Mouse (Mus musculus) heart, embryonic 12.5 days (tissue): ENCODE measurements around the gene Hyal3. TPM values are rescaled to one million over a fixed set of nuclear protein-coding genes. Genes with fewer than 3 reads are reported as not detected.
A peak's percentile ranks its signal among the peaks of the same experiment; 100 is the strongest.

Experiments used
- ATAC-seq: fragments of 200-750 bp; cut with Nextera tagmentation; 2 replicates; pipeline ENCODE4 v1.8.0; 2017; ENCODE audit warnings: moderate TSS enrichment, moderate library complexity; ENCODE audit not compliant: insufficient number of reproducible peaks, low FRiP score
- H3K27ac ChIP-seq: fragments of 300-500 bp; sonication (generic); 2 replicates; pipeline ENCODE4 v1.5.1; 2016; ENCODE audit warnings: mild to moderate bottlenecking, moderate library complexity; ENCODE audit not compliant: poor library complexity, severe bottlenecking
- H3K27me3 ChIP-seq: fragments of 300-500 bp; sonication (generic); replicated peaks from 2 replicates; pipeline ENCODE4 v1.6.1; 2016; ENCODE audit warnings: mild to moderate bottlenecking, moderate library complexity
- H3K36me3 ChIP-seq: fragments of 300-500 bp; sonication (generic); 2 replicates; pipeline ENCODE4 v1.6.1; 2016; ENCODE audit warnings: mild to moderate bottlenecking, moderate library complexity
- H3K4me1 ChIP-seq: fragments of 300-500 bp; sonication (generic); replicated peaks from 2 replicates; pipeline ENCODE4 v1.6.1; 2016; ENCODE audit warnings: mild to moderate bottlenecking
- H3K4me2 ChIP-seq: fragments of 300-500 bp; sonication (generic); 2 replicates; pipeline ENCODE4 v1.6.1; 2016; ENCODE audit warnings: mild to moderate bottlenecking, moderate library complexity
- H3K4me3 ChIP-seq: fragments of 300-500 bp; sonication (generic); 2 replicates; pipeline ENCODE4 v1.5.1; 2016; ENCODE audit warnings: mild to moderate bottlenecking
- H3K9ac ChIP-seq: fragments of 300-500 bp; sonication (generic); 2 replicates; pipeline ENCODE4 v1.6.1; 2016; ENCODE audit warnings: mild to moderate bottlenecking, moderate library complexity
- H3K9me3 ChIP-seq: fragments of 300-500 bp; sonication (generic); replicated peaks from 2 replicates; pipeline ENCODE4 v1.6.1; 2016; ENCODE audit warnings: mild to moderate bottlenecking, moderate library complexity
- WGBS: fragments of 180-500 bp; shearing (Covaris S2); methylation state at CpG from one replicate; pipeline ENCODE4 v1.1.7; 2016; 5-methylcytosine and 5-hydroxymethylcytosine counted together
- polyA plus RNA-seq: library from polyadenylated mRNA; unstranded; fragments of >200 nt; fragmentation: Nextera tagmentation; extraction: Ambion mirVana; gene quantifications from 2 replicates; pipeline ENCODE4 v1.2.1, GENCODE M21; 2016

The Hyal3 gene
- polyA plus RNA-seq, 1 experiment from 2014 or later = 0.64 TPM

DNA sequence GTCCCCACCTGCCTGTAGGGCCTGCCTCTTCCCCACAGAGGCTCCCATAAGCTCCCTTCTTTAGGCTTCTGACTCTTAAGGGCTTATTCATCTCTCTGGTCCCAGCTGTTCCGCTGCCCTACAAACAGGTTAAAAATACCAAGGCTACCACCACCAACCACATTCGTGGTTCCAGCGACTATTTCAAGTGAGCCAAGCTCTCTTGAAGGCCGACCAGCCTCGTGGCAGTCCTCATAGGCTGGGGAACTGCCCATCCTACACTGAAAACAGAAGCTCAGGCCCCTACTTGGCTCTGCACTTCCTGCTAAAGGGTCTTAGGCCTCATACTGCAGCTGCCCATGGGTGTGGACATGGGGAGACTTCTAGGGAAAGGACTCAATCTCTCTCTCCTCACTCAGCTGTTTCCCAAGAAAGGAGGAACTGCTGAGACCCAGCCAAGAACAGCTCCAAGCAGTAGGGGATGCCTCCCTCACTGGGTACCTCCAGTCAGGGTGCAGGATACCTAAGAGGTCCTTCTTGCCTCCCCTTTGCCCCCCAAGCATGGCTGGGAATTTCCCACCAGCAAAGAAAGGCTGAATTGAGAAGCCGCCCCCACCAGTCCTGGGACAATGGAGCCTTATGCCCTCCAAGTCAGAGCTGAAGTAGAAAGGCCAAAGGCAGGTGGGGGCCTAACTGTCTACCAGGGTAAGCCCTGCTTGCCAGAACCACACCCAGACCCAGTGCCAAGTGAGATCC, 31.0 kb downstream of the Hyal3 start:
- 55% methylated on average over 6 of the region's 6 CpGs for WGBS
- H3K4me3 ChIP-seq = no peak overlapping the region
- H3K9me3 ChIP-seq = no peaks in the 10 kb centered on the region
- no peaks in the 10 kb centered on the region for H3K27me3 ChIP-seq
- ATAC-seq = no peak; the same call in 1 of the 2 replicates
- peak overlapping the region; percentile 91 for H3K27ac ChIP-seq
- H3K4me1 ChIP-seq = peaks cover 76% of the 10 kb centered on the region
- H3K36me3 ChIP-seq = peaks cover 31% of the 10 kb centered on the region
- H3K9ac ChIP-seq = peak overlapping the region; percentile 77
- peak overlapping the region; percentile 75; the same call in 1 of the 2 replicates for H3K4me2 ChIP-seq

DNA sequence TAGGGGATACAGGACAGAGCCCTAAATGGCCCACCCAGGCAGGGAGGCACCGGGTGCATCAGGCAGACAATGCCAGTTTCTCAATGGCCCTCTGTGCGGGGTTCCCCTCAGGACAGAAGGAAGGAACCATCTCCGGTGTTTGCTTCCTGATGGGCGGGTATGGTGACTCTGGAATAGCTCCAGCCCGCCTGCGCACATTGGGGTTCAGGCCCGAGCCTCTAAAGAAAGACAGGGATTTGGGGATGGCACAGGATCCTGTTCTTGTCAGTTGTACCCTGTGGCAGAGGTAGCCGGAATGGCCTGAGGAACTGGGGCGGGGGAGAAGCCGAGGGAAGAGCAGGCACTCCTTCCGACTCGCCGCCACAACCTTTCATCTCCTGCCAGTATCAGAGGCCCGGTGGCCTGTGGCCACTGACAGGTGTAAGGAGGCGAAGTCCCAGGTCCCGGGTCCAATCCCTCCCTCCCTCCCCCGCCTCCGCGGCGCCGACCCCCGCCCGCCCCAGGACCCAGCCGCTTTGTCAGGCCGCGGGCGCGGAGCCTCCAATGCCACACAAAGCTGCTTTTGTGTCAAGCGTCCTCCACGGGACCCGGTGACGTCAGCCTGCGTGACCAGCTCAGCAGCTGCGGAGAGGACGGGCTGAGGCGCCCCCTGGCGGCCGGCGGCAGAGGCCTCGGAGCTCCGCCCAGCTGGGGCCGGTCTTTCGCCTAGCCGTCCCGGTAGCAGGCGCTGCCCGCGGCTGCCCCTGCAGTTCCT, 31.8 kb downstream of the Hyal3 start:
- Histone ChIP-seq H3K27me3 (no peaks in the 10 kb centered on the region), H3K36me3 (peaks cover 36% of the 10 kb centered on the region), H3K4me2 (peak overlapping the region; percentile 75), H3K4me3 (peak overlapping the region; percentile 45), H3K4me1 (peaks cover 69% of the 10 kb centered on the region), H3K9me3 (no peaks in the 10 kb centered on the region), H3K27ac (peak overlapping the region; percentile 91), H3K9ac (peak overlapping the region; percentile 77)
- 5% methylated on average over 39 of the region's 48 CpGs for WGBS
- peak; percentile 92 for ATAC-seq

GRCm38 (mm10) chr9:107612945-107613569, 32.4 kb downstream of the Hyal3 start:
- ATAC-seq = no peak; the same call in 1 of the 2 replicates
- Histone ChIP-seq H3K4me2 (peak overlapping the region; percentile 75), H3K9ac (peak overlapping the region; percentile 77), H3K9me3 (no peaks in the 10 kb centered on the region), H3K27ac (peak overlapping the region; percentile 91), H3K4me1 (peaks cover 67% of the 10 kb centered on the region), H3K36me3 (peaks cover 41% of the 10 kb centered on the region), H3K4me3 (peak overlapping the region; percentile 45), H3K27me3 (no peaks in the 10 kb centered on the region)
- 9% methylated on average over 12 of the region's 12 CpGs for WGBS

GRCm38 (mm10) chr9:107615035-107615434, 34.4 kb downstream of the Hyal3 start:
- H3K4me3 ChIP-seq = no peak overlapping the region
- H3K27ac ChIP-seq = 0 out of 2 replicates have a peak overlapping the region, but pooled peaks have one; percentile 11
- ATAC-seq = no peak
- H3K4me1 ChIP-seq = peaks cover 68% of the 10 kb centered on the region
- peaks cover 49% of the 10 kb centered on the region for H3K36me3 ChIP-seq
- H3K9ac ChIP-seq = no peak overlapping the region
- H3K27me3 ChIP-seq = no peaks in the 10 kb centered on the region
- H3K9me3 ChIP-seq = no peaks in the 10 kb centered on the region
- no peak overlapping the region for H3K4me2 ChIP-seq
- WGBS = 75% methylated on average over 4 of the region's 4 CpGs

- Histone ChIP-seq H3K4me2 (no peak overlapping the region), H3K9me3 (no peaks in the 10 kb centered on the region), H3K9ac (no peak overlapping the region; the same call in 1 of the 2 replicates), H3K27ac (peak overlapping the region; percentile 94; the same call in 1 of the 2 replicates), H3K4me1 (peaks cover 67% of the 10 kb centered on the region), H3K36me3 (peaks cover 60% of the 10 kb centered on the region), H3K4me3 (no peak overlapping the region), H3K27me3 (no peaks in the 10 kb centered on the region)
- 79% methylated on average over 2 of the region's 2 CpGs for WGBS
- no peak for ATAC-seq
These were observed 36.8 kb downstream of the Hyal3 start for GRCm38 (mm10) chr9:107617461-107617860.

- no peak for ATAC-seq
- peaks cover 62% of the 10 kb centered on the region for H3K4me1 ChIP-seq
- 82% methylated on average over 6 of the region's 6 CpGs for WGBS
- H3K27ac ChIP-seq = peak overlapping the region; percentile 94
- H3K4me2 ChIP-seq = peak overlapping the region; percentile 8; the same call in 1 of the 2 replicates
- peak overlapping the region; percentile 32; the same call in 1 of the 2 replicates for H3K9ac ChIP-seq
- H3K27me3 ChIP-seq = no peaks in the 10 kb centered on the region
- H3K36me3 ChIP-seq = peaks cover 65% of the 10 kb centered on the region
- H3K4me3 ChIP-seq = no peak overlapping the region
- no peaks in the 10 kb centered on the region for H3K9me3 ChIP-seq
These were observed 37.5 kb downstream of the Hyal3 start for GRCm38 (mm10) chr9:107618098-107618497.

DNA sequence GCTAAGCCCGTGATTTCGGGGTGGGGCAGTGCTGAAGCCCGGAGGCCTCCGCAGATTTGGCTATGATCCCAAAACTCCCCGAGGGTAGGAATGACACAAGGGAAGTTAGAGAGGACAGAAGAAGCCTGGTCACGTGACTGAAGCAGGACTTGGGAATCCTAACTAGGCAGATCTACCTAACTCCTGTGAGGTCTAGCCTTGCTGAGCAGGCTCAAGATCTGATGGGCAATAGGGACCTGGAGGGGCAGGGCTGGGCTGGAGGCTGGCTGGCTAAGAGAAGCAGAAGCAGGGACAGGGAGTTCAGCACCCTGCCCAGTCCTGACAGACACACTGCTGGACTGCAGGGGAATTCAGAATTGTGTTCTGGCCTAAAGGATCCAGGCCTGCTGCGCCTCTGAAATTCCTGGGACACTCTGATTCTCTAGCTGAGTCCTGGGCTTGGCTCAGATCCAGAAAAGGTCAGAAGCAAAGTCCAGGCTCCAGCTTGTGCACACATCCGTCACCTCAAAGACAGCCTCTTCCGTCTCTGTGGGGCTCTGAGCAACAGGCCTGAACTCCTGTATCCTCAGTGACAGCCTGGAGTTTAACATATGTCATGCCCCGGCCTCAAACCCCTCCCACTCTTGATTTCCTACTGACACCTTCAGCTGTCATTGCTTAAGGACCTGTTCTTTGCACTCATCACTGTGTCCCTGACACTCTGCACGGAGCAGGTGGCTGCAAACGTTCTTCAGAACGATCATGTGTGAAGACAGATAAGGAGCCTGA, 38.3 kb downstream of the Hyal3 start:
- Histone ChIP-seq H3K4me1 (peaks cover 63% of the 10 kb centered on the region), H3K4me2 (peak overlapping the region; percentile 8; the same call in 1 of the 2 replicates)

GRCm38 (mm10) chr9:107619546-107619879, 38.9 kb downstream of the Hyal3 start:
- no peak overlapping the region for H3K4me3 ChIP-seq
- ATAC-seq = peak; percentile 61; the same call in 1 of the 2 replicates
- no peaks in the 10 kb centered on the region for H3K9me3 ChIP-seq
- WGBS = 28% methylated on average over 13 of the region's 13 CpGs
- peaks cover 64% of the 10 kb centered on the region for H3K4me1 ChIP-seq
- H3K9ac ChIP-seq = peak overlapping the region; percentile 34; the same call in 1 of the 2 replicates
- no peaks in the 10 kb centered on the region for H3K27me3 ChIP-seq
- H3K4me2 ChIP-seq = peak overlapping the region; percentile 19
- peaks cover 68% of the 10 kb centered on the region for H3K36me3 ChIP-seq
- peak overlapping the region; percentile 94 for H3K27ac ChIP-seq

More for the DNA sequence above, 38.3 kb downstream of the Hyal3 start:
- no peaks in the 10 kb centered on the region for H3K27me3 ChIP-seq
- 19% methylated on average over 13 of the region's 13 CpGs for WGBS
- peak overlapping the region; percentile 94 for H3K27ac ChIP-seq
- H3K9ac ChIP-seq = peak overlapping the region; percentile 32
- H3K9me3 ChIP-seq = no peaks in the 10 kb centered on the region
- H3K4me3 ChIP-seq = no peak overlapping the region
- H3K36me3 ChIP-seq = peaks cover 68% of the 10 kb centered on the region
- peak; percentile 85 for ATAC-seq

DNA sequence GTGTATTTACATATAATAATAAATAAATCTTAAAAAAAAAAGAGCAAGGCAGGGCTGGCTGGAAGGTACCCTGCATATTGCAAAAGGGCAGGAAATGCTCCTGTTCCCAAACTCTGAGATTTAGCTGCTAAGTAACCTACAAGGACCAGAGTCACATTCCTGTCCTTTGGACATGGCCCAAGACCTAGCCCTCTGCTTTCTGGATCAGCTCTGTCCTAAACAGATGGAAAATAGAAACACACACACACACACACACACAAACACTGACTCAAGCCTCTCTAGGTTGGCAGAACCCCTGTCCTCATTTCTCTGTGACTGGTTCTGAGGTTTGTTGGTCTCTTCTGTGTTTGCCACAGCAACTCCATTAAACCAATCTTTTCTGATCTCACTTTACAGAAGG, 40.3 kb downstream of the Hyal3 start:
- H3K4me2 ChIP-seq = no peak overlapping the region
- no peaks in the 10 kb centered on the region for H3K9me3 ChIP-seq
- no peaks in the 10 kb centered on the region for H3K27me3 ChIP-seq
- H3K9ac ChIP-seq = no peak overlapping the region
- peaks cover 68% of the 10 kb centered on the region for H3K36me3 ChIP-seq
- H3K27ac ChIP-seq = 0 out of 2 replicates have a peak overlapping the region, but pooled peaks have one; percentile 94
- peaks cover 66% of the 10 kb centered on the region for H3K4me1 ChIP-seq
- ATAC-seq = no peak
- H3K4me3 ChIP-seq = no peak overlapping the region

DNA sequence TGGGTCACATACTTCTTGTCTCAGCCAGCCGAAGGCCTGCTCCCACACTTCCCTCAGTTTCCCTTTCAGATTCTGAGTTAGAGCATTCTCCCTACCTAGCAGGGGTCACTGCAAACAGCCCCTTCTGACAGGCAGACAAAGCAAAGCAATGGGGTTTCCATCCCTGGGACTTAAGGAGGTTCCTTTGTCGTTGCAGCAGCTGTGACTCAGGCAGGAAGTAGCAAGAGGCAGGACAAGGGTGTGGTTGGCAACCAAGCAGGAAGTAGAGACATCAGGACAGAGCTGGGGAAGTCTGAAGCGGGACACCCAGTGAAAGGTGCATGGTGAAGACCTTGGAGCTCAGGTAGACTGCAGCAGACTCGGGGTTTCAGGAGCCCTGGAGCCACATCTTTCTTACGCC, 43.9 kb downstream of the Hyal3 start:
- no peak overlapping the region for H3K9ac ChIP-seq
- H3K9me3 ChIP-seq = no peaks in the 10 kb centered on the region
- H3K4me1 ChIP-seq = peaks cover 84% of the 10 kb centered on the region
- 76% methylated on average over 5 of the region's 5 CpGs for WGBS
- H3K27me3 ChIP-seq = no peaks in the 10 kb centered on the region
- ATAC-seq = no peak
- H3K4me3 ChIP-seq = no peak overlapping the region
- no peak overlapping the region for H3K4me2 ChIP-seq
- peaks cover 60% of the 10 kb centered on the region for H3K36me3 ChIP-seq
- H3K27ac ChIP-seq = peak overlapping the region; percentile 36; the same call in 1 of the 2 replicates
